Mouse (Mus musculus) neural tube, embryonic 11.5 days (tissue): ENCODE measurements around the gene Ankrd11. TPM values are rescaled to one million over a fixed set of nuclear protein-coding genes. Genes with fewer than 3 reads are reported as not detected.

Experiments
- ATAC-seq: fragments of 200-750 bp; cut with Nextera tagmentation; 2 replicates; pipeline ENCODE4 v1.8.0; 2017; ENCODE audit warnings: moderate number of reproducible peaks, mild to moderate bottlenecking, moderate TSS enrichment, moderate library complexity; ENCODE audit not compliant: insufficient read depth, low FRiP score, low TSS enrichment
- DNase-seq: peaks from one replicate; pipeline ENCODE4 v3.0.0-alpha.2; 2015; ENCODE audit warnings: low spot score
- H3K27ac ChIP-seq: fragments of 300-500 bp; sonication (generic); 2 replicates; pipeline ENCODE4 v1.5.1; 2014; ENCODE audit warnings: low read depth, mild to moderate bottlenecking, low read length
- H3K27me3 ChIP-seq: fragments of 300-500 bp; sonication (generic); 2 replicates; pipeline ENCODE4 v1.6.1; 2014; ENCODE audit warnings: mild to moderate bottlenecking, low read length, mixed read lengths; ENCODE audit not compliant: control insufficient read depth, insufficient read depth
- H3K36me3 ChIP-seq: fragments of 300-500 bp; sonication (generic); 2 replicates; pipeline ENCODE4 v1.6.1; 2014; ENCODE audit warnings: mild to moderate bottlenecking, low read length, moderate library complexity, mixed read lengths; ENCODE audit not compliant: control insufficient read depth, insufficient read depth
- H3K4me1 ChIP-seq: fragments of 300-500 bp; sonication (generic); 2 replicates; pipeline ENCODE4 v1.6.1; 2014; ENCODE audit warnings: low read length, mixed read lengths; ENCODE audit not compliant: control insufficient read depth, insufficient read depth
- H3K4me2 ChIP-seq: fragments of 300-500 bp; sonication (generic); 2 replicates; pipeline ENCODE4 v1.6.1; 2014; ENCODE audit warnings: low read depth, mild to moderate bottlenecking, moderate library complexity
- H3K4me3 ChIP-seq: fragments of 300-500 bp; sonication (generic); 2 replicates; pipeline ENCODE4 v1.5.1; 2014; ENCODE audit warnings: low read depth, low read length
- H3K9ac ChIP-seq: fragments of 300-500 bp; sonication (generic); 2 replicates; pipeline ENCODE4 v1.6.1; 2014; ENCODE audit warnings: mild to moderate bottlenecking, low read length
- H3K9me3 ChIP-seq: fragments of 300-500 bp; sonication (generic); 2 replicates; pipeline ENCODE4 v1.6.1; 2016; ENCODE audit warnings: low read length; ENCODE audit not compliant: control insufficient read depth
- WGBS: fragments of 180-500 bp; shearing (Covaris S2); extraction: QIAGEN DNeasy Blood & Tissue Kit; methylation state at CpG from one replicate; pipeline ENCODE4 v1.1.7; 2014; 5-methylcytosine and 5-hydroxymethylcytosine counted together
- polyA plus RNA-seq: library from polyadenylated mRNA; unstranded; fragments of >200 nt; fragmentation: Nextera tagmentation; extraction: Ambion mirVana; gene quantifications from 2 replicates; pipeline ENCODE4 v1.2.1, GENCODE M21; 2014

The Ankrd11 gene
- 83.2 and 88.3 TPM in 2 replicates for polyA plus RNA-seq

GRCm38 (mm10) chr8:123042158-123042973 is at the start of gene Ankrd11:
Gene Ankrd11, minus strand, starts transcription at chr8:123042277.
- WGBS: 0% methylated on average over 82 of the region's 91 CpGs
- peaks cover 23% of the 10 kb centered on the region for H3K4me1 ChIP-seq
- H3K27me3 ChIP-seq: no peaks in the 10 kb centered on the region
- H3K9me3 ChIP-seq: no peaks in the 10 kb centered on the region
- H3K4me2 ChIP-seq: peak within 1 kb of the TSS; percentile 89
- peak; percentile 100 for DNase-seq
- peak within 1 kb of the TSS; percentile 99 for H3K9ac ChIP-seq
- peak within 1 kb of the TSS; percentile 96 for H3K27ac ChIP-seq
- peak within 1 kb of the TSS; percentile 100 for H3K4me3 ChIP-seq
- ATAC-seq: peak; percentile 97
- H3K36me3 ChIP-seq: no peaks in the 10 kb centered on the region

GRCm38 (mm10) chr8:123087289-123087688 is 45.2 kb upstream of the Ankrd11 start:
- H3K9me3 ChIP-seq: no peaks in the 10 kb centered on the region
- no peak for DNase-seq

DNA sequence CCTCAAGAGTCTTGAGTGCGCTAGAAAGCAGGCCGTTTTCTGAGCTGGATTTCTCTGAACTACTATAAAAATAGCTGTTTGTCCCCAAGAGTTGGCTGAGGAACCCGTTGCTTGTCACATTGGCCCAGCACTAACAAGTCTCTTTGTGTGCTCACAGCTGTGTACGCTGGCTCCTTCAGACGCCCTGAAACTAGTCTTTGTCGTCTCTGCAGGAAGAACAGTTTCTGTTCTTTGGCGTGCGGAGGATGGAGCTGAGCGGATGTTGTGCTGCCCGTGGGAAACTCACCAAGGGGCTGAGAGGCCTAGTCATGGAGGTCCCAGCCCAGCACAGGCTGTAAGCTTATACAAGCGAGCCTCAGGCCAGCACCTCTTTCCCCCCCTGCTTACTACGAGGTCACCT is 41.5 kb upstream of the Ankrd11 start:
- DNase-seq: no peak
- Histone ChIP-seq H3K9me3 (no peaks in the 10 kb centered on the region), H3K4me2 (no peak overlapping the region), H3K4me3 (no peak overlapping the region), H3K27me3 (no peaks in the 10 kb centered on the region), H3K36me3 (peaks cover 15% of the 10 kb centered on the region), H3K9ac (no peak overlapping the region), H3K27ac (no peak overlapping the region), H3K4me1 (no peaks in the 10 kb centered on the region)
- no peak for ATAC-seq
- 93% methylated on average over 12 of the region's 12 CpGs for WGBS

More at GRCm38 (mm10) chr8:123087289-123087688, 45.2 kb upstream of the Ankrd11 start:
- H3K4me1 ChIP-seq: no peaks in the 10 kb centered on the region
- no peak overlapping the region for H3K4me3 ChIP-seq
- H3K27me3 ChIP-seq: no peaks in the 10 kb centered on the region
- H3K36me3 ChIP-seq: peaks cover 23% of the 10 kb centered on the region
- no peak overlapping the region for H3K9ac ChIP-seq
- 92% methylated on average over 9 of the region's 9 CpGs for WGBS
- no peak overlapping the region for H3K4me2 ChIP-seq
- ATAC-seq: no peak
- no peak overlapping the region for H3K27ac ChIP-seq

- Histone ChIP-seq H3K4me3 (no peak overlapping the region), H3K4me1 (no peaks in the 10 kb centered on the region), H3K9ac (no peak overlapping the region), H3K9me3 (no peaks in the 10 kb centered on the region), H3K27ac (no peak overlapping the region), H3K36me3 (peaks cover 17% of the 10 kb centered on the region), H3K27me3 (no peaks in the 10 kb centered on the region), H3K4me2 (no peak overlapping the region)
- 85% methylated on average over 6 of the region's 6 CpGs for WGBS
- DNase-seq (no peak), ATAC-seq (no peak)
Observed at GRCm38 (mm10) chr8:123082993-123083392, 40.9 kb upstream of the Ankrd11 start.

GRCm38 (mm10) chr8:123077213-123077612 is 35.1 kb upstream of the Ankrd11 start:
- ATAC-seq (no peak), DNase-seq (no peak)
- 89% methylated on average over 6 of the region's 6 CpGs for WGBS
- Histone ChIP-seq H3K9ac (no peak overlapping the region), H3K27me3 (no peaks in the 10 kb centered on the region), H3K27ac (no peak overlapping the region), H3K4me1 (no peaks in the 10 kb centered on the region), H3K4me3 (no peak overlapping the region), H3K36me3 (peaks cover 10% of the 10 kb centered on the region), H3K9me3 (no peaks in the 10 kb centered on the region), H3K4me2 (no peak overlapping the region)

DNA sequence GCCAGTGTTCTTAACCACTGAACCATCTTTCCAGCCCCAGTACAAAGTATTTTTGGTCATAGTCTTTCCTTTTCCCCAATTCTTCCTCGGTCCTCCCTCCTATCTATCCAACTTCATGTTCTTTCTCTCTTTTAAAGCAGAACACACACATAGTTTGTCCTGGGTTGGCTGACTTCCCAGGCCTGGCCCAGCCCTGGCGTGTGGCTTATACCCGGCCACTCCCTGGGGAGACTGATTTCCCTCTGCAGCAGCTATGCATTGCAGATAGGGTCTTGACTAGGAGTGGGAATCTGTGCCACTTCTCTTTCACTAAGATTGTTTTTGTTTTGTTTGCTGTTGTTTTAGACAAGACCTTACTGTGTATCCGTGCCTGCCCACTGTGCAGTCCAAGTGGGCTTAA is 29.1 kb upstream of the Ankrd11 start:
- ATAC-seq: no peak
- no peak overlapping the region for H3K4me3 ChIP-seq
- H3K36me3 ChIP-seq: peaks cover 5% of the 10 kb centered on the region
- H3K27ac ChIP-seq: no peak overlapping the region
- no peaks in the 10 kb centered on the region for H3K9me3 ChIP-seq
- H3K27me3 ChIP-seq: no peaks in the 10 kb centered on the region
- no peak overlapping the region for H3K9ac ChIP-seq
- no peak overlapping the region for H3K4me2 ChIP-seq
- no peak for DNase-seq
- peaks cover 3% of the 10 kb centered on the region; the same call in 1 of the 2 replicates for H3K4me1 ChIP-seq
- whole genome bisulfite sequencing: 90% methylated on average over 4 of the region's 4 CpGs

GRCm38 (mm10) chr8:123066101-123066683 is 24.1 kb upstream of the Ankrd11 start:
- Histone ChIP-seq H3K4me2 (peak overlapping the region; percentile 51), H3K36me3 (peaks cover 3% of the 10 kb centered on the region), H3K4me1 (peaks cover 11% of the 10 kb centered on the region; the same call in 1 of the 2 replicates), H3K27me3 (no peaks in the 10 kb centered on the region), H3K9me3 (no peaks in the 10 kb centered on the region), H3K27ac (peak overlapping the region; percentile 81; the same call in 1 of the 2 replicates), H3K4me3 (peak overlapping the region; percentile 83), H3K9ac (peak overlapping the region; percentile 89)
- WGBS: 46% methylated on average over 7 of the region's 7 CpGs
- DNase-seq (no peak), ATAC-seq (no peak)

DNA sequence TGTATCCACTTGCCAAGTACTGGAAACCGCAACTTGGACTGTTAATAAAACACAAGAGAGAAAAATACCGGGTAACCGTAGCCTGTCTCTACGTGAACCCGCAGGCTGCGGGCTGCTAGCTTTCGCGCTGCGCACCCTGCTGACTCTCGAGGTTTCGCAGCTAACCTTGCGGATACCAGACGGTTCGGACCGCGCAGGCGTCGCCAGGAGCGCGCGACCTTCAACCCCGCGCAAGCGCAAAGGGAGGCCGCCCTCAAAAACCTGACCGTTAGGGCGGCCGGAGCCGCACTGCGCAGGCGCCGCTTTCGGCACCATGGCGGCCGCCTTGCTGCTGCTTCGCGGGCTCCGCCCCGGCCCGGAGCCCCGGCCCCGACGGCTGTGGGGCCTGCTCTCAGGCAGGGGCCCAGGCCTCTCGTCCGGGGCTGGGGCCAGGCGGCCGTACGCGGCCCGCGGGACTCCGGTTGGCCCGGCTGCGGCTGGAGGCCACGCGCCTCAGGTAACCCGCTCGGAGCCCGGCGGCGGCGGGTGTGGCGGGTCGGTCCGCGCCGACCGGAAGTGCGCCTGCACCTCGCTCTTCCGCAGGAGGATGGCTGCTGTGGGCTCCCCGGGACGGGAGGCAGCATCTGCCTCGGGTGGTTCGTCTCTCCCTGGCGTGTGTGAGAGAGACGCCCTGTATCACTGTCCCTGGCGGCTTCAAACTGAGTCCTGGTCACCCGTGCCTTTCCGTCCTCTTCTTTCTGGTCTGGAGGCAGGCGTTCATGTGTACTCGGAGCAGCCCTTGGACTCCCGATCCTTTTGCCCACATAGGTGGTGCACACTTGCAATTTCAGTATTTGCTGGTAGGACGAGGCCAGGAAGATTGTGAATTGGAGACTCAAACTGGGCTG is 23.4 kb upstream of the Ankrd11 start:
- H3K27ac ChIP-seq: peak overlapping the region; percentile 81
- no peaks in the 10 kb centered on the region for H3K27me3 ChIP-seq
- no peaks in the 10 kb centered on the region; the same call in 1 of the 2 replicates for H3K36me3 ChIP-seq
- no peaks in the 10 kb centered on the region for H3K9me3 ChIP-seq
- under 1% methylated on average over 75 of the region's 84 CpGs for WGBS
- ATAC-seq (peak; percentile 96), DNase-seq (peak; percentile 99)
- peak overlapping the region; percentile 83 for H3K4me3 ChIP-seq
- H3K4me2 ChIP-seq: peak overlapping the region; percentile 51
- H3K4me1 ChIP-seq: peaks cover 11% of the 10 kb centered on the region; the same call in 1 of the 2 replicates
- H3K9ac ChIP-seq: peak overlapping the region; percentile 89
